Mouse (Mus musculus) ovary, postnatal 10 days (tissue): ENCODE data around the gene Noto.

Experiments used
- DNase-seq: peaks from one replicate; pipeline ENCODE4 v3.0.0; 2022; ENCODE audit warnings: low spot score

Gene Noto

DNA sequence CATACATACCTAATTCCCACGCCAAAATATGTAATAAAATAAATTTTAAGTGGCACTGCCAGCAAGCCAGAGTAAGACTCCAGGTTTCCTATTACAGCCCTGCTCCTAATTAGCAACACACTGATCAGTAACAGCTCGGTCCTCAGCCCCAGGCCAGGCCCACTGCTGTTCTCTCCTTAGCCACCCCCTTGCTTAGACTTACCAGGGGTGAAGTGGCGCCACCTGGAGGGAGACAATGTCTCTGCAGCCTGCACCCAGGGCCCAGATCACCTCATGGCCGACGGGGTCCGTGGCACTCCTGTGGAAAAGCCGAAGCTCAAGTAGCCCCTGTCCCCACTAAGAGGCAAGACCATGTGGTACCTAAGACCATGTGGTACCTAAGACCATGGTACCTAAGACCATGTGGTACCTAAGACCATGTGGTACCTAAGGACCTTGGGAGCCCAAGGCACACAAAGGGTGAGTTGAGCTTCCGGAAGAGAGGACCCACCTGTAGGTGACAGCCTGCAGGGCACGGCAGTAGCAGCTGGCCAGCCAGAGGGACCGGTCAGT is 53.8 kb downstream of the Noto start:
- no peak for DNase-seq

DNA sequence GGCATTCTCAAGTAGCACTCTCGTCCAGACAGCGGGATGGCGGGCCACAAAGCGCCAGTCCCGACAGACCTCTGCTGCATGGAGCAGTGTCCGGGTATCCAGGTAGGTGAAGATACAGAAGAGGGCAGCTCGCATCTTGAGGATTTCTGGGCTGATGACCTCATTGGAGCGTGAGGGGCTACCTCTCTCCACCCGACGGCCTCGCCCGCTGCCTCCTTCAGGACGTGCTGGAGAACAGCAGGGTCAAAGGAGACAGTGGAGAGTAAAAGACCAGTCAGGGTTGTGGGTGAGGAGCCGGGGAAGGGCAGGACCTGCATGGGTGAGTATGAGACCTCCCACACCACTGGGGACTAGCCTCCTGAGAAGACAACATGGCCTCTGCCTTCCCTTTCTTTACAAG is 54.7 kb downstream of the Noto start:
- no peak for DNase-seq
